Mouse (Mus musculus) brain, embryonic 14.5 days (tissue): ENCODE measurements around the gene Nr4a1. TPM values are rescaled to one million over a fixed set of nuclear protein-coding genes. Genes with fewer than 3 reads are reported as not detected.

Experiments
- DNase-seq: peaks from one replicate; pipeline ENCODE4 v3.0.0-alpha.2; 2011; ENCODE audit warnings: low read depth
- CTCF ChIP-seq: fragments of 200-500 bp; IDR thresholded peaks from 2 replicates; pipeline ENCODE4 v1.5.1; 2012; ENCODE audit warnings: inconsistent platforms, mild to moderate bottlenecking, moderate library complexity, borderline replicate concordance; ENCODE audit not compliant: insufficient read depth, insufficient read length; ENCODE audit errors: extremely low read depth
- POLR2A ChIP-seq: fragments of 200-500 bp; IDR thresholded peaks from 2 replicates; pipeline ENCODE4 v1.6.1; 2012; ENCODE audit warnings: mild to moderate bottlenecking, inconsistent platforms, borderline replicate concordance; ENCODE audit not compliant: poor library complexity, insufficient read depth, insufficient read length, severe bottlenecking; ENCODE audit errors: extremely low read depth
- polyA plus RNA-seq: library from polyadenylated mRNA; depleted of rRNA; stranded (reverse); fragments of >200 nt; gene quantifications from 2 replicates; pipeline ENCODE4 v1.2.3, GENCODE M21; 2012; rRNA removed

The Nr4a1 gene
- polyA plus RNA-seq = 5.4 and 10.5 TPM in 2 replicates

DNA sequence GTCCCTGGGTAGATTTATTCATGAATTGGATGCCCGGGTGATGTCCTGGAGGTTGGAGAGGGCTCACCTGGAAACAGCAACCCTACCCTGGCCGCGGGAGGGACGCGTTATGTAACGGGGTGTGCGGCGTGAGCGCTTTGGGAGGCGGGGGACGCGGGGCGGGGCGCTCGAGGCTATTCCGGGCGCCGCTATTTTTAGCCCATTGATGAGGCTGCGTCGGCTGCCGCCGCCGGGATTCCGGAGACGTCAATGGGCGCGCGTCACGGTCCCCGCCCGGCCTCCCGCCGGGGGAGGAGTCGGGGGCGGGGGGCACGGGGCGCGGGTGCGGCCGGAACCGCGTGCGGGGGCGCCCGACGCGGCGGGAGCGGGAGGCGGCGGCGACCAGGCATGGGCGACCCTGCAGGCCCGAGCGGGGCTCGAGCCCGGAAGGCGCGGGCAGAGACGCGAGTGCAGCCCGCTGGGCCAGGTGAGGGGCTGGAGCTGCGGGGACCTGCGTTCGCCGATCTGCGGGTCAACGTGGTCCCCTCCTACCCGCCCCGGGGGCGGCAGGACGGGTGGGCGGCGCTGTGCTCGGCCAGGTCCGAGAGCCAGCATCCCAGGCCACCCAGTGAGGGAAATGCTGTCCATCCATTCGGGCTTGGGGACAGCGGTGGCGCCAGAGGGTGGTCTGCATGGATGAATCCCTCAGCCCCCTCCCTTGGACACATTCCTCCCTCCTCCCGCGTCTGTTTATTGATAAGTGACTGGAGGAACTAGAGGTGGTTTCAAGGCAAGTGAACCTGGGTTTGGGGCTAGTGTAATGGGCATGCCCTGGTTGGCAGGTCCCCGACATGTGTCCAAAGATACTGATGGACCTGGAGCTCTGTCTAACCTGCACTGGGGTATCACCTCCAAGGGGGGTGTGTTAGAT lies at the start of gene Nr4a1:
Nr4a1 (plus strand) TSS at position 384 of the 910 bp plus-strand sequence.
- no peak for TF ChIP-seq CTCF
- TF ChIP-seq POLR2A = 0 out of 2 replicates have a peak, but pooled peaks have one; percentile 13
- DNase-seq = peak; percentile 69

DNA sequence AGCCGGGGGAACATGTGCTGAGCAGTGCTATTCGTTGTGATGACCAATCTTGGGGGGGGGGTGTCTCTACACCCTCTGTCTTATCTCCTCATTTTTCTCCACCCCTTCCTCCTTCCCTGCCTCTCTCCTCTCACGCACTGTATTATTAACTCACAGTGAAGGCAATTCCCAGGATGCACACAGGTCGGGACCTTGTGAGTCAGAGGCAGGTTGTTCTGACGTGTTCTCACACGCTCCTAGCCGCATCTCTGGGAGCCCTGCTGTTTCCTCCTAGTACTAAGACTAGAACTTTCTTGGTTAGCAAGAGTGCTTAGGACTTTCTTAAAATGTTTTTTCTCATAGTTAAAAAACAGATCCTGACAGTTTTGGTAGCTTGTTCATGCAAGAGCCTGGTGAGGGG lies 49.3 kb upstream of the Nr4a1 start:
- TF ChIP-seq CTCF = no peak
- TF ChIP-seq POLR2A = no peak
- DNase-seq = no peak

DNA sequence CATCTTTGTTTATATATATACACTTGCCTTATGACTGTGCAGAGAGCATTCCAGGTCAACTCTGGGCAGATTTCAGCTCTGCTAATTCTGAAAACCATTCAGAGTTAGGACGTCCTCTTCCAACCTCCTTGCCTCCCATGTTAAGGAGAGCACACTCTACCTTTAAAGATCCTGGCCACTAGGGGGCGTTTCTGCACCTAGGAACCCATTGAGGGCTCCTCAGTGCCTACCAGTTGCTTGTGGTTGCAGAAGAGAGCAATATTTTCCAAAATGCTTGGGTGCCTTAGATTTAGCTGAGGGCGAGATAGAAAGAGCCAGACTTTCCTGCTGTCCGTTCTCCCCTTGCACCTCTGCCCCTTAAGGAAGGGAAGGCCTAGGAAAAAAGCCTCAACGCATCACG lies 43.8 kb upstream of the Nr4a1 start:
- peak; percentile 72 for DNase-seq
- no peak for TF ChIP-seq POLR2A
- peak; percentile 71; the same call in 1 of the 2 replicates for TF ChIP-seq CTCF

DNA sequence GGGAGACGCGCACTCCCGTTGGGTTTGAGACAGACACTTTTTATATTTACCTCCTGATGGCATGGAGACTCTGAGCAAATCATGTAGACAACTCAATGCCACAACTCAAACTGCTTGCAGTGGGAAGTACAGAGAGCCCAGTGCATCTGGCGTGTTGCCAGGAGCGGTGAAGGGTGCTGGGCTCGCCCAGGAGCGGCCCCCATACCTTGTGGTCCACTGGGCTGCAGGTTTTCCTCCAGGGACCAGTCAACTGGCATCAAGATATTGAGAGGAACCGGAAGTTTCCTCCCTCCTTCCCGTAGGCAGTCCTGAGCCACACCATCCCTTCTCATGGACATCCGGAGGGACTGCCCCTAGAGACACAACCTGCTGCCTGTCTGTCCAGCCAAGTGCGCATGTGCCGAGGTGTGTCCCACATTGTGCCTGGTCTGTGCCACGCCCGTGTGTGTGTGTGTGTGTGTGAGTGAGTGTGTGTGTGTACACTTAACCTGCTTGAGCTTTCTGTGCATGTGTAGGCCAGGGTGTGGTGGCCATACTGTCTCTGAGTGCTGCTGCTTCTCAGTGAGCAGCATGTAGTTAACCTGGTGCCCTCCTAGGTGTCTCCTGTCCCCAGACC lies 43.0 kb upstream of the Nr4a1 start:
- no peak for TF ChIP-seq CTCF
- TF ChIP-seq POLR2A = no peak
- no peak for DNase-seq

DNA sequence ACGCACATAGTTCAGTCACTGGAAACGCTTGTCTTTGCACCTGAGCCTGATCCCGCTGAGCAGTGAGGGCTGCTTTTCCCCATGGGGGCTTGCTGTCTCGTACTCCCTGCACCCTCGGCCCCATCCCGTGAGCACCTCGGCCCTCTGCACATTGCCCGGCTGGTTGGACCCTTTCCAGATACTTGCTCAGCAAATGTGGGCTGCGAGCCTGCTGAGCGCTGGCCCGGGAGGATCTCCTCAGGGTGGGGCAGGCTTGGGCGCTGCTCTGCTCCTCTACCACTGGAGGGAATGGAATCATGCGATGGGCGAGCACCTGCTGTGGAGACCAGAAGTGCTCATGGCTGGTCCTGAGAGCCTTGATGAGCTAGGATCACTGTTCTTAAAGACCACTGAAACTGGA lies 41.6 kb upstream of the Nr4a1 start:
- TF ChIP-seq CTCF = no peak
- no peak for TF ChIP-seq POLR2A
- no peak for DNase-seq

DNA sequence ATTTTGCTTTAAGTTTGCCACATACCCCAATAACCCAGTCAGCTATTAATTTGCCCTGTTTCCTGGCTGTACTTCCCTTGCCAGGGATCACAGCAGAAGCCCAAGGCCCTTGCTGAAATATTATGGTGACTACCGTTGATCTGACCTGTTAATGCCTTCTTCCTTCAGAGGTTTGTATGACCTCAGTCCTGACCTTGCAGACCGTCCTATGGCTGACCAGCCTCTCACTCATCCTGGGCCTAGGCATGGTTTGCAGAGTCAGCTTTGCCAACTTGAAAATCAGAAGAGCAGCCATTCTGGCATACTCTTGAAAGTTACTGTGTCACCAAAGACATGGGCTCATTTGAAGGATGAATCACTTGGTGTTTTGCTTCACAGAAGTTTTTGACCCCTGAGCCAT lies 38.9 kb upstream of the Nr4a1 start:
- no peak for TF ChIP-seq CTCF
- no peak for TF ChIP-seq POLR2A
- no peak for DNase-seq

DNA sequence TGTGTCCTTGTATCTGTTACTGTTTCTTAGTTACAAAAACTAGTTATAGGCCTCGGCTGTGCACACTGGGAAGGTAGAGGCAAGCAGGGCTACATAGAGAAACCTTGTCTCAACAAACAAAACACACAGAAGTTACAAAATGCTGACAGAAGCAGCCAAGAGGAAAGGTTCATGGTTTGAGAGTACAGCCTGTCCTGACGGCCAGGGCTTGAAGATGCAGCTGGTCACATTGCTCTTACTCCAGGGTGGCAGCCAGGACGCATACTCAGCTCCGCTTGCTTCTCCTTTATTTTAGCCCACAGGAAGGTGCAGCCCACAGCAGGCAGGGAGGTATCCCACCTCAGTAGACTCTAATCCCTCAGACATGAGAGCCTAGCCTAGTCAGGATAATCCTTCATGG lies 38.0 kb upstream of the Nr4a1 start:
- no peak for DNase-seq
- TF ChIP-seq POLR2A (no peak), CTCF (no peak)

DNA sequence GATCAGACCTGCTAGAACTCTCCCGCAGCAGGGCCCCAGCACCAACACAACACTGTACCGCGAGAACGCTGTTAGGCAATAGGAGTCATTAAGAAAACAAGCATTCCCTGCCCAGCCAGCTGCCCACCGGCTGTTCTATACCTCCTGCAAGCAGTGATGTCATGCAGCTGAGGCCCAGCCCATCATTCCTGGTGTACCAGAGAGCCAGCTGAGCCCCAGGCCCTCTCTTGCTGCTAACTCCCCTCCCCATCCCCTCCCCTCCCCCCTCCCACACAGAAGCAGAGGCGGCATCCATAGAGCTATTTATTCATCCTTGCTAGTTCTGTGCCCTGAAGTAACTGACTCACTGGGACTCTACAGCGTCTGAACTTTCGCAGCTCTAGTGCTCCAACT lies 33.2 kb upstream of the Nr4a1 start:
- TF ChIP-seq CTCF = no peak
- no peak for TF ChIP-seq POLR2A
- peak; percentile 83 for DNase-seq

DNA sequence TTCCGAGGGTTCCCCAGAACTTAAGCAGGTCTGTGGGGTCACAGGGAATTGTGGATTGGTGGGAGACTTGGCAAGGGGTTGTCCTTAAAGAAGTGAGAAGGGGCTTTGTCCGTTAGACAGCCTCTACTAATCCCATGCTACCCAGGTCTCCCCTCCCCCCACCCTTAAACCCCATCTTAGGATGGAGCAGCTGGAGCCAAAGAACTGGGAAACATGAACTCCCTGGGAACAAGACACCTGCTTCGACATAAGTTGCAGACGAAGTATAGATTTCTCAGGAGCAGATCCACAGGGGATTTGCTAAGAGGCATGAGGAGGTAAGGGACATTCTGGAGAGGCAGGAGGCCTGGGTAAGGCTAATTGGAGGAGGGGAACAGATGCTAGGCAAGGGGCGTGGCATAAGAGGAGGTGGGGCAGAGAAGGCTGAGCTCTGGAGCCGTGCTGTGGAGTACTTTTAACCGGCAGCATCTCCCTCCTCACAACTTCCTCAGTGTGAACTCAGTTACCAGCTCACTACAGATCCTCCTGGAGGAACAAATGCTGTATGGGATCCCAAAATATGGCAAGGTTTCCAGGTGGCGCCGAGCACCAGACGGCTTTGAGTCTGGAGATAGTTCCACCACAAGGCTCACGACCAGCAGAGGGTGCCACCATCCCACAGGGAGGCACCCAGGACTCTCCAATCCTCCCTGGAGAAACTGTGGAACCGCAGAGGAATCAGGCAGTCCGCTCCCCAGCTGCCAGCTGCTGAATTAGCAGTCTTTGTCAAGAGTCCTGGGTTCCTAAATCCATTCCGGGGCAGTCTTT lies 32.6 kb upstream of the Nr4a1 start:
- TF ChIP-seq POLR2A (no peak), CTCF (peak; percentile 72)
- DNase-seq = peak; percentile 87

DNA sequence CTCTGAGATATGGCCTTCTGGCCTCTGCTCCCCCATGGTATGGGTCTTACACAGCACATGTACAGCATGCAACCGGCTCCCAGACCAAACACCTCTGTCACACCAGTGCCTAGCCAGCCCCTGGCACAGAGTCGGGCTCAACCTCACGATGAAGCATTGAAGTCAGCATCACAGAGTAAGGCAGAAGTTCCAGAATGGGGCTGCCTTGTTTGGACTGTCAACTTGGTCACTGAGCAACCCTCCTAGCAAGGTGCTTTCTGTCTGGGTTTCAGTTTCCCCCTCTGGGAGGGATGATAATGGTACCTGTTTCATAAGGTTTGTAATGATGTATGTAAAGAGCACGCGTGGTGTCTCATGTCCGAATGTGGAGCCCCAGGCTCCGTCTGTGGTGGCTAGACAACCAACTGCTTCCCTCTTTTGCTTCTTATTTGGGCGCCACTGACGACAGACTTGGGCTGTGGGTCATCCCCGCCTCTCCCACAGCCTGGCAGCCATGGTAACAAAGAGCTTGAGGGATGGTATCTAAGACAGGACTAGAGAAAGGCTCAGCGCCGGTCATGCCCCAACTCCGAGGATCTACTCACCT lies 31.1 kb upstream of the Nr4a1 start:
- DNase-seq = no peak

More for the DNA sequence above, 31.1 kb upstream of the Nr4a1 start:
- TF ChIP-seq CTCF (no peak), POLR2A (no peak)
